Mouse (Mus musculus) forebrain, embryonic 16.5 days (tissue): ENCODE results near the gene Sf1. TPM values are rescaled to one million over a fixed set of nuclear protein-coding genes. Genes with fewer than 3 reads are reported as not detected.

Experiments used
- ATAC-seq: fragments of 200-750 bp; cut with Nextera tagmentation; 2 replicates; pipeline ENCODE4 v1.8.0; 2017; ENCODE audit warnings: mild to moderate bottlenecking, moderate library complexity
- H3K27ac ChIP-seq: fragments of 300-500 bp; sonication (generic); 2 replicates; pipeline ENCODE4 v1.5.1; 2014; ENCODE audit warnings: low read length, control low read depth
- H3K27me3 ChIP-seq: fragments of 300-500 bp; sonication (generic); replicated peaks from 2 replicates; pipeline ENCODE4 v1.6.1; 2014; ENCODE audit warnings: low read length; ENCODE audit not compliant: control insufficient read depth, insufficient read depth
- H3K36me3 ChIP-seq: fragments of 300-500 bp; sonication (generic); 2 replicates; pipeline ENCODE4 v1.6.1; 2014; ENCODE audit not compliant: control insufficient read depth, insufficient read depth
- H3K4me1 ChIP-seq: fragments of 300-500 bp; sonication (generic); replicated peaks from 2 replicates; pipeline ENCODE4 v1.6.1; 2014; ENCODE audit warnings: low read length; ENCODE audit not compliant: control insufficient read depth, insufficient read depth
- H3K4me2 ChIP-seq: fragments of 300-500 bp; sonication (generic); 2 replicates; pipeline ENCODE4 v1.6.1; 2014; ENCODE audit warnings: mild to moderate bottlenecking, low read length, control low read depth
- H3K4me3 ChIP-seq: fragments of 300-500 bp; sonication (generic); replicated peaks from 2 replicates; pipeline ENCODE4 v1.5.1; 2014; ENCODE audit warnings: mild to moderate bottlenecking, low read length, control low read depth
- H3K9ac ChIP-seq: fragments of 300-500 bp; sonication (generic); replicated peaks from 2 replicates; pipeline ENCODE4 v1.6.1; 2014; ENCODE audit warnings: low read depth, low read length, control low read depth
- H3K9me3 ChIP-seq: fragments of 300-500 bp; sonication (generic); 2 replicates; pipeline ENCODE4 v1.6.1; 2016; ENCODE audit warnings: low read length; ENCODE audit not compliant: control insufficient read depth
- WGBS: fragments of 180-500 bp; shearing (Covaris S2); extraction: QIAGEN DNeasy Blood & Tissue Kit; methylation state at CpG from one replicate; pipeline ENCODE4 v1.1.7; 2014; 5-methylcytosine and 5-hydroxymethylcytosine counted together
- polyA plus RNA-seq: library from polyadenylated mRNA; unstranded; fragments of >200 nt; fragmentation: Nextera tagmentation; extraction: Ambion mirVana; gene quantifications from 2 replicates; pipeline ENCODE4 v1.2.1, GENCODE M21; 2015

Sf1 gene
- polyA plus RNA-seq, 1 experiment from 2014 or later: 122 TPM

DNA sequence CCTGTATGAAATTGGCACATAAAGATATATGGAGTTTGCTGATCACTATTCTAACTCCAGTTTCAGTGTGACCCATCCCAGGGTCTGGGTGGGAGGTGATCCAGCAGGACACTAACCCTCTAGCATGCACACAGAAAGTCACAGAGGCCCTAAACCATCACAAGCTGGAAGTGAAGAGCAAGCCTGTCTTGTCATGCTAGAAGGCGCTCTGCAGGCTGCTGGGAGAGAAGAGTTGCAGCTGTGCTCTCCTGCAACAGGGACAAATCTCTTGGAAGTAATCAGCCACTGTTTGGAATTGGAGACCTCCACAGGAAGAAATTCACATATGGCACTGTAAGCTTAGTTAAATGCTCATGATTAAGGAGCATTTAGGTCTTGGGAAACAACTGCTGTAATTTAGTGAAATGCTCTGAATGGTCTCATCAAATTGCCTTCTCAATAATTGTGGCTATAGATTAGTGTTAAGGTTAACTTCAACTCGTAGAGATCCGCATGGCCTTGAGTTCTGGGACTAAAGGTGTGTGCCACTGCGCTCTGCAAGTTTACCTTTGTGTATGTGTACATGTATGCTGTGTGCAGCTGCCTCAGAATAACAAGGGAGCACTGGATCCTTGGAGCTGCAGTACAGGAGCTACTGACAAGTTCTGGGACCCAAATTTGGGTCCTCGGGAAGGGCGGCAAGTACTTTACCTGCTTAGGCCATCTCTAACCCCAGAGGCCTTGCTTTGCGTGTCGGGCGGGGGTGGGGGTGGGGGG lies 17.1 kb downstream of the Sf1 start:
- no peaks in the 10 kb centered on the region for H3K9me3 ChIP-seq
- no peak overlapping the region for H3K4me2 ChIP-seq
- H3K36me3 ChIP-seq: peaks cover 20% of the 10 kb centered on the region
- H3K4me1 ChIP-seq: no peaks in the 10 kb centered on the region
- no peak for ATAC-seq
- no peaks in the 10 kb centered on the region for H3K27me3 ChIP-seq
- no peak overlapping the region for H3K27ac ChIP-seq
- no peak overlapping the region for H3K4me3 ChIP-seq
- 90% methylated on average over 9 of the region's 9 CpGs for WGBS
- no peak overlapping the region for H3K9ac ChIP-seq

DNA sequence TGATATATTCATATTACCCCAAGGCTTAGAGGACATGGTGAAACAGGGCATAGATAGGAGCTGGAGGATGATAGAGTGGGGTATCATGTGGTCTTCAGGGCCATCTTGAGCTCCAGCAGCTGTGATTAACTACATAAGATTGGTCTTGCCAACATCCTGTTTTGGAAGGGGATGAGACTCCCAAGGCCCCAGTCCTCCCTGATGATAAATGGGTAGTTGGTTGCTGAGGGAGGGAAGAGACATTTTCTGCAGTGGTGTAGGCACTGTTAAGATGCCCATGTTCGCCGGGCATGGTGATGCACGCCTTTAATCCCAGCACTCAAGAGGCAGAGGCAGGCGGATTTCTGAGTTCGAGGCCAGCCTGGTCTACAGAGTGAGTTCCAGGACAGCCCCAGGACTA lies 17.7 kb downstream of the Sf1 start:
- Histone ChIP-seq H3K27me3 (no peaks in the 10 kb centered on the region), H3K9ac (no peak overlapping the region), H3K27ac (no peak overlapping the region), H3K9me3 (no peaks in the 10 kb centered on the region), H3K4me2 (no peak overlapping the region), H3K36me3 (peaks cover 13% of the 10 kb centered on the region), H3K4me3 (no peak overlapping the region), H3K4me1 (no peaks in the 10 kb centered on the region)
- ATAC-seq: no peak
- WGBS: 97% methylated on average over 5 of the region's 5 CpGs

DNA sequence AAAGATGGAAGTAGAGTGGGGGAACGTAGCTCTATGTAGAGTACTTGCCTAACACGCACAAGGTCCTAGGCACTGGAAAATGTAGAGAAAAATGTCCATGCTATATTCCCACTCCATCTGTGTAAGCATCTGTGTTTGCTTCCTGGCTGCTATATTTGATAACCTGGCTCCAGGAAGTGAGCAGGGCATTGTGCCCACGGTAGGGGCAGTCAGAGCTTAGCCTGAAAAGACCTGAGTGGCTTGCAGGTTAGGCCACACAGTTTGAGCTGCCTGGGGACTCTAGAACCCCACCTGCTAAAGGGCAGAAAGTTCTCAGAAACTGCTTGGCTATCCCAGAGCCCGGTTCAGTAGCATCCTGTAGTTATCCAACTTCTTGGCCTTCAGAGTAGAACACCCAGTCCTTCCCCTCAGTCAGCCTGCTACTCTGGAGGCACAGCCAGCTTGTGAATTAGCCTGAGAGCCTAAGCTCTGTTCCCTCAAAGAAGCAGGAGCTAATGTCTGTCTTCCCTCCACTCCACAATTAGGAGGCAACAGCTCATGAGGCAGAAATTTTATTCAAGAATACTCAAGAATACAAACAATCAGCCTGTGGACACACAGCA lies 18.9 kb downstream of the Sf1 start:
- H3K36me3 ChIP-seq: peaks cover 4% of the 10 kb centered on the region
- no peaks in the 10 kb centered on the region for H3K4me1 ChIP-seq
- H3K4me2 ChIP-seq: no peak overlapping the region
- H3K9ac ChIP-seq: no peak overlapping the region
- no peaks in the 10 kb centered on the region for H3K27me3 ChIP-seq
- 80% methylated on average over 4 of the region's 4 CpGs for WGBS
- no peaks in the 10 kb centered on the region for H3K9me3 ChIP-seq
- H3K27ac ChIP-seq: no peak overlapping the region
- no peak overlapping the region for H3K4me3 ChIP-seq
- ATAC-seq: no peak

GRCm38 (mm10) chr19:6383470-6383869 lies 20.0 kb downstream of the Sf1 start:
- Histone ChIP-seq H3K27ac (no peak overlapping the region), H3K9ac (no peak overlapping the region), H3K4me2 (no peak overlapping the region), H3K4me1 (no peaks in the 10 kb centered on the region), H3K4me3 (no peak overlapping the region), H3K9me3 (no peaks in the 10 kb centered on the region), H3K36me3 (no peaks in the 10 kb centered on the region), H3K27me3 (no peaks in the 10 kb centered on the region)
- 60% methylated on average over 5 of the region's 5 CpGs for WGBS
- ATAC-seq: no peak

- H3K27ac ChIP-seq: no peak within 1 kb of the TSS
- ATAC-seq: no peak
- no peaks in the 10 kb centered on the region for H3K4me1 ChIP-seq
- H3K4me3 ChIP-seq: no peak within 1 kb of the TSS
- H3K9ac ChIP-seq: no peak within 1 kb of the TSS
- no peak within 1 kb of the TSS for H3K4me2 ChIP-seq
- no peaks in the 10 kb centered on the region for H3K27me3 ChIP-seq
- H3K36me3 ChIP-seq: no peaks in the 10 kb centered on the region
- no peaks in the 10 kb centered on the region for H3K9me3 ChIP-seq
- 16% methylated on average over 7 of the region's 7 CpGs for WGBS
These were observed 20.6 kb downstream of the Sf1 start, which contains the start of gene Pygm for GRCm38 (mm10) chr19:6384128-6384527. Gene Pygm, plus strand, starts transcription at chr19:6384399.

DNA sequence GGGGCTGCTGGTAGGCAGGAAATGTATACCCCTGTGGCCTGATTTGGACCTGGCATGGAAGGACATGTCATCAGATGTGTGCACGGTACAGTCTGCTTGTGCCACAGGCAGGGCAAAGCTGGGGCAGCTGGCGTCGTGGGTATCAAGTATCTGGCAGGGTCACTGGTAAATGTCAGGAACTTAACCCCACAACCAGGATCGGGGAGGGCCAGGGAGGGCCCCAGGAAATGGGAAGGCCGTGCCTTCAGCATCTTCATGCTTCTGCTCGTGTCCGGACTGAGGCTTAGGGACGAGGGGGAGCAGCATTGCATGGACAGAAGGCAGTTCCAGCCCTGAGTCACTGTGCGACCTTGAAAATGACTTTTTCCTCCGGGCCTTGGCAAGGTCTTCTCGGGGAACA lies 21.5 kb downstream of the Sf1 start:
- H3K4me2 ChIP-seq: no peak overlapping the region
- WGBS: 90% methylated on average over 11 of the region's 11 CpGs
- H3K9ac ChIP-seq: no peak overlapping the region
- ATAC-seq: no peak
- no peaks in the 10 kb centered on the region for H3K9me3 ChIP-seq
- no peak overlapping the region for H3K4me3 ChIP-seq
- peaks cover 7% of the 10 kb centered on the region for H3K4me1 ChIP-seq
- H3K27ac ChIP-seq: no peak overlapping the region
- H3K27me3 ChIP-seq: no peaks in the 10 kb centered on the region
- no peaks in the 10 kb centered on the region for H3K36me3 ChIP-seq

DNA sequence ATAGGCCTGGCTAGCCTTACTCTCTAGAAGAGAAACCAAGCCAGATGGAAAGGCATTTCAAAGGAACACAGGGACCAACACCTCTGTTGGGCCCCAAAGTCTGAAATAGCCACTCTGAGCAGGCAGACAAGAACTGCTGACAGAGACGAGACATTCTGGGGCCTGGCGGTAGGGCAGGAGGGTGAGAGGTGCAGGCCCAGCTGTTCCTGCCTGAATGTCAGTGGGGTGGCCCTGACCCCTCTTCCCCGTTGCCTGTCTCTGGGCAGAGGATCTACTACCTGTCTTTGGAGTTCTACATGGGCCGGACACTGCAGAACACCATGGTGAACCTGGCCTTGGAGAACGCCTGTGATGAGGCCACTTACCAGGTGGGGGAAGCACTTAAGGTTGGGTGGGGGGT lies 21.9 kb downstream of the Sf1 start:
- 89% methylated on average over 5 of the region's 5 CpGs for WGBS
- peaks cover 7% of the 10 kb centered on the region for H3K4me1 ChIP-seq
- H3K27me3 ChIP-seq: no peaks in the 10 kb centered on the region
- H3K27ac ChIP-seq: no peak overlapping the region
- no peak overlapping the region for H3K4me2 ChIP-seq
- ATAC-seq: no peak
- H3K36me3 ChIP-seq: no peaks in the 10 kb centered on the region
- H3K9me3 ChIP-seq: no peaks in the 10 kb centered on the region
- no peak overlapping the region for H3K9ac ChIP-seq
- no peak overlapping the region for H3K4me3 ChIP-seq

- H3K9ac ChIP-seq: no peak overlapping the region
- no peak for ATAC-seq
- no peaks in the 10 kb centered on the region for H3K9me3 ChIP-seq
- 77% methylated on average over 7 of the region's 7 CpGs for WGBS
- H3K4me1 ChIP-seq: peaks cover 7% of the 10 kb centered on the region
- H3K4me2 ChIP-seq: no peak overlapping the region
- no peaks in the 10 kb centered on the region for H3K27me3 ChIP-seq
- H3K4me3 ChIP-seq: no peak overlapping the region
- H3K36me3 ChIP-seq: no peaks in the 10 kb centered on the region
- H3K27ac ChIP-seq: no peak overlapping the region
These were observed 22.3 kb downstream of the Sf1 start for GRCm38 (mm10) chr19:6385821-6386220.

DNA sequence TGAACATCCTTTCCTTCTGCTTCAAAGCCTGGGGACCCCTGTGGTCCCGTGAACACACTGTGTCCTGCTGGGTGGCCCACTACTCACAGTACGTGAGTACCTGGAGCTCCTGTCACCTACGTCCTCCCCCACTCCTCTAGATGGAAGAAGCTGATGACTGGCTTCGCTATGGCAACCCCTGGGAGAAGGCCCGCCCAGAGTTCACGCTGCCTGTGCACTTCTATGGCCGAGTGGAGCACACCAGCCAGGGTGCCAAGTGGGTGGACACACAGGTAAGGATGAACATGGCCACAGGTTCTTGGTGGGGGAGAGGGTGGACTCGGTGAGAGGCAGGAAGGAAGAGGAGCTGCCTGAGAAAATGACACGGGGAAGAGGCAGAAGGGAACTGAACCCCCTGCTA lies 22.7 kb downstream of the Sf1 start:
- WGBS: 66% methylated on average over 9 of the region's 9 CpGs
- peaks cover 7% of the 10 kb centered on the region for H3K4me1 ChIP-seq
- H3K27me3 ChIP-seq: no peaks in the 10 kb centered on the region
- H3K9me3 ChIP-seq: no peaks in the 10 kb centered on the region
- no peaks in the 10 kb centered on the region for H3K36me3 ChIP-seq
- H3K4me3 ChIP-seq: no peak overlapping the region
- no peak overlapping the region for H3K4me2 ChIP-seq
- no peak for ATAC-seq
- H3K27ac ChIP-seq: no peak overlapping the region
- no peak overlapping the region for H3K9ac ChIP-seq
